Mouse (Mus musculus) MEL-GATA-1-ER (cell line): ENCODE results near the gene Plac8.

Experiments
- DNase-seq: peaks from one replicate; pipeline ENCODE4 v3.0.0-alpha.2; 2012; ENCODE audit warnings: low read depth; ENCODE audit errors: extremely low read depth

Plac8 gene

DNA sequence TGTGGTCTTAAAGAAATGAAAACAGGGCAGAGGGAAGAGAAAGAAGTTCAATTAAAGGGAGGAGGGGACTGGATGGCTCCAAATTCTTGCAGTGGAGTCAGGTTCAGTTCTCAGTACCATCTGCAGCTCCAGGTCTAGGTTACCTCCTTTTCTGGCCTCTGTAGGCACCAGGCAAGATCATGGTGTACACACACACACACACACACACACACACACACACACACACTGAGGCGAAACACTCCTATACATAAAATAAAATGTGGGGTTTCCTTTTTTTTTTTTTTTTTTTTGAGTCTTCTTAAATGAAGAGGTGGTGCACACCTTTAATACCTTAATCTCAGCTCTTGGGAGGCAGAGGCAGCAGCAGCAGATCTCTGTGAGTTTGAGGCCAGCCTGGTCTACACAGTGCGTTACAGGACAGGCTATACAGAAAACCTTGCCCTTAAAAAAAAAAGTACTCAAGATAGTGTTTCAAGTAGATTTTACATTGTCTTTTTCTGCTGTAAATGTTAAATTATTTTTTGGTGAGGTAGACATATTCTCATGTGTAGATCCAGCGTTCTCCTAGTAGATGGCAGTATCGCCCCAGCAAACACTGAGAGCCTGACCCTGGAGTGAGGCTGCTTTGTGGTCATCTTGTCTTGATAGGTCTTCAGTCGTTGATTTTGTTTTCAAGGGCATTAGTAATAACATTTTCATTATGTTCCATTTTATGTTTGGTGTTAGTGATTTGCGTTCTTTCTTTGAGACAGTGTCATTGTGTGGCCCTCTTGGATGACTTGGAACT, 25.6 kb downstream of the Plac8 start:
- no peak for DNase-seq

- DNase-seq = no peak
Measured at GRCm38 (mm10) chr5:100536638-100537037, 35.4 kb downstream of the Plac8 start.

DNA sequence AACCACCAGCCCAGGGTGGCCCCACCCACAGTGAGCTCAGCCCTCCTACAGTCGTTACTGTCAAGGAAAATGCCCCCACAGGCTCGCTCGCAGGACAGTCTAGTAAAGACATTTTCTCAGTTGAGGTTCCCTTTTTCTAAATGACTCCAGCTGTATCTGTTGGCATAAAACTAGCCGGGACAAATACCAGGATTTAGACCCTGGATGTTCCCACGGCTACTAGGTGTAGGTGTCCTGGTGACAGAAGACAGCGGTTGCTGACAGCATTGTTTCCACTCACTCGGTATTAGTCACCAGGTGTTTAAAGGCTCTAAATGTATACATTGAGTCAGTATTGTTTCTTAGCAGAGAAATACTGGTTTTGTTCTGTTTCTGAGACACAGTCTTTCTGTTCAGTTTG, 36.2 kb downstream of the Plac8 start:
- DNase-seq = no peak

- DNase-seq = no peak
Measured at GRCm38 (mm10) chr5:100526164-100526563, 45.9 kb downstream of the Plac8 start.

GRCm38 (mm10) chr5:100525620-100526019, 46.4 kb downstream of the Plac8 start:
- DNase-seq = no peak

DNA sequence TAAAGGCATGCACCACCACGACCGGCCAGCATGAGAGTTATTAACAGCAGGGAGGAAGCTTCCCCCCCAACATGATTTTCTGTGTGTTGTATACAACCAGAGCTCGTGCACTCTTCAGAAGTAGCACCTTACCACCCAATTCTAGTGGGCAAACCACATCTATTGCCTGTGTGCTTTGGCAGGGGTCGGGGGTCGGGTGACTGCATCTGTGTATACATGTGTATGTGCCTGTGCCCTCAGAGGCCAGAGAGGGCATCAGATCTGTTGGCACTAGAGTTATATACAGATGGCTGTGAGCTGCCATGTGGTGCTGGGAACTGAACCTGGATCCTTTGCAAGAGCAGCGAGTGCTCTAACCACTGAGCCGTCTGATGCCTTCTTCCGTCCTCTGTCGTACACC, 47.1 kb downstream of the Plac8 start:
- no peak for DNase-seq

DNA sequence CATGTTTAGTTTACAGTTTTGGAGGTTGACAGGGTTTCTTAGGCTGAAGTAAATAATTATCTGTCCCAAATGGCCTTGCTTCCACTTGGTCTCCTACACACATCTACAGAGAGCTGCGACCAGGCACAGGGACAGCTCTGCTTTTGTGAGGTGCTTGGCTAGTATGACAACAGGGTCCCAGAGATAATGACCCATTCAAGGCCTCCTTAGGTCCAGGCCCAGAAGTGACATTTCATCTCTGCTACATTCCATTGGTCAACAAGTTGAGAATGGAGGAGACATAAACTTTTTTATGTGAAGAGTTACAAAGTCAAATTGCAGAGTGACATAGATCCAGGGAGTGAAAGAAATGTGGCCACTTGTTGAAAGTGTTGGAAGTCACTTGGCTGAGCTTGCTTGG, 48.7 kb downstream of the Plac8 start:
- no peak for DNase-seq

- DNase-seq = no peak
Measured at GRCm38 (mm10) chr5:100520223-100520622, 51.8 kb downstream of the Plac8 start.

- no peak for DNase-seq
Measured at GRCm38 (mm10) chr5:100519027-100519411, 53.0 kb downstream of the Plac8 start.

DNA sequence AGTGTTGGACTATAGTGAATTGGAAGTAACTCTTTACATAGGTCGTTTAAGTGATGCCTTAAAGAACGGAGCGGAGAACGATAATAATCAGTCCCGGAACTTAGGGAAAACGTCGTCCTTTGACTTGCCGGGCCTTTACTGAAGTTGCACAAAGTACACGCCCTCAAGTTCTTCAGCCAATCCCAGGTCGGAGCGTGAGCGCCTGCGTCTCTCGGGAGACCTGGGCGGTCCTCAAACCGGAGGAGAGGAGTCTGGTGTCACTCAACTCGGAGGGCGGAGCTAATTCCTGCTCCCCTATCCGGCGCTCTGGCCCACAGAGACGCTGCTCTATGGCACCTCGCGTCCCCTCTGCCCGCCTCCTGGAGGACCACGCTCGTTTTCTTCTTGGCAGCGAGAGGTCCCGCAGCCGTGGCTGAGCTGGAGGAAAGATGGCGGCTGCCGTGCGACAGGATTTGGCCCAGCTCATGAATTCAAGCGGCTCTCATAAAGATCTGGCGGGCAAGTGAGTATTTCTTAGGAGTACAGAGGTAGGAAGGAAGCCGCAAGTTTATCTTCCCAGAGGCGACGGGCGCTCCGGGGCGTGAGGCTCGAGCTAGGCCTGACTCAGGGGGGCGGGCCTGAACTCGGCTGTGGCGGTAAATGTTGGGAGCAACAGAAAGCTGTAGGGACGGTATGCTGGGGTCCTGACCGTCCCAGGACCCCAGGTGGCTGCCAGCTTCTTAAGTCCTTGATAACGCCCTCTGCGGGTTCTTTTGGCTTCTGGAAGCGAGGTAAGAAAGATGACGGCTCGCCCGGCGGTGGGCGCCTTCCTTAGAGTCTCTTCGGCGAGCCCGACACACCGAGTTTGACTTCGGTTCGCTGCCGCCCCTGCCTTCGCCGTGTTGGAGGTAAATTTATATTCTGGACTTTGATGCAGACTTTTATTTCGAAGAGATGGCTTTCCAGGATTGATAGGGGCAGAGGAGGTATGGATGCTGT, 53.7 kb downstream of the Plac8 start, which contains the start of gene Cops4:
TSS of gene Cops4 (plus strand) at position 261 of the 978 bp plus-strand sequence.
- DNase-seq = peak; percentile 99

DNA sequence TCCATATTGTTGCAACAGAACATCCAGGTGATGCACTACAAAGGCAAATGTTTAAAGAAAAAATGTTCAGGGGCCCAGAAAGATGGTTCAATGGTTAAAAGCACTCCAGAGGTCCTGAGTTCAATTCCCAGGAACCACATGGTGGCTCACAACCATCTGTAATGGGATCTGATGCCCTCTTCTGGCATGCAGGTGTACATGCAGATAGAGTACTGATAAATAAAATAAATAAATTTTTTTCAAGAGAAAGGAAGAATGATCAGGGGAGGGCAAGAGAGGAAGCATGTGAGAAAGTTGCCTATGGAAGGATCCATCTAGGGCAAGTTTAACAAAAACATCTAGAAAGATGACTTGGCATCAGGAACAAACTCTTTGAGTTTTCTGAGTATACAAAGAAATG, 59.5 kb downstream of the Plac8 start:
- no peak for DNase-seq

- DNase-seq = no peak
Measured at GRCm38 (mm10) chr5:100509247-100509646, 62.8 kb downstream of the Plac8 start.
